Mouse (Mus musculus) splenic B cell, adult 2 months (primary cell): ENCODE measurements around the gene Tmem88.

ENCODE experiments used
- DNase-seq: peaks from one replicate; pipeline ENCODE4 v3.0.0-alpha.2; 2011; ENCODE audit warnings: low read depth, low spot score
- H3K27me3 ChIP-seq: 2 replicates; pipeline ENCODE4 v1.6.1; 2012; ENCODE audit warnings: mild to moderate bottlenecking, low read length, moderate library complexity, mixed read lengths; ENCODE audit not compliant: control insufficient read depth, poor library complexity, insufficient read depth, severe bottlenecking
- H3K36me3 ChIP-seq: 2 replicates; pipeline ENCODE4 v1.6.1; 2012; ENCODE audit warnings: mild to moderate bottlenecking, low read length, moderate library complexity, mixed read lengths; ENCODE audit not compliant: control insufficient read depth, poor library complexity, insufficient read depth, severe bottlenecking

Gene Tmem88

GRCm38 (mm10) chr11:69369215-69369989, 28.6 kb downstream of the Tmem88 start, which contains the start of gene Chd3:
TSS of gene Chd3 (minus strand) at chr11:69369406.
- no peaks in the 10 kb centered on the region for H3K27me3 ChIP-seq
- H3K36me3 ChIP-seq: 0 out of 2 replicates have a peak, but pooled peaks cover 2% of the 10 kb centered on the region
- peak; percentile 29 for DNase-seq

- peaks cover 3% of the 10 kb centered on the region; the same call in 1 of the 2 replicates for H3K36me3 ChIP-seq
- no peaks in the 10 kb centered on the region for H3K27me3 ChIP-seq
- DNase-seq: peak; percentile 55
These were observed 29.4 kb downstream of the Tmem88 start for GRCm38 (mm10) chr11:69368356-69369214.

GRCm38 (mm10) chr11:69367616-69368355, 30.2 kb downstream of the Tmem88 start:
- DNase-seq: peak; percentile 77
- no peaks in the 10 kb centered on the region for H3K27me3 ChIP-seq
- peaks cover 2% of the 10 kb centered on the region; the same call in 1 of the 2 replicates for H3K36me3 ChIP-seq

GRCm38 (mm10) chr11:69366855-69367615, 31.0 kb downstream of the Tmem88 start:
- Histone ChIP-seq H3K36me3 (peaks cover 5% of the 10 kb centered on the region; the same call in 1 of the 2 replicates), H3K27me3 (no peaks in the 10 kb centered on the region)
- peak; percentile 41 for DNase-seq

- DNase-seq: peak; percentile 92
- Histone ChIP-seq H3K27me3 (no peaks in the 10 kb centered on the region), H3K36me3 (peaks cover 9% of the 10 kb centered on the region)
These were observed 31.7 kb downstream of the Tmem88 start for GRCm38 (mm10) chr11:69366157-69366854.

GRCm38 (mm10) chr11:69365722-69366121, 32.3 kb downstream of the Tmem88 start:
- no peak for DNase-seq
- peaks cover 9% of the 10 kb centered on the region for H3K36me3 ChIP-seq
- H3K27me3 ChIP-seq: no peaks in the 10 kb centered on the region

GRCm38 (mm10) chr11:69364910-69365309, 33.1 kb downstream of the Tmem88 start:
- DNase-seq: no peak
- H3K36me3 ChIP-seq: peaks cover 10% of the 10 kb centered on the region
- H3K27me3 ChIP-seq: no peaks in the 10 kb centered on the region

GRCm38 (mm10) chr11:69364376-69364775, 33.7 kb downstream of the Tmem88 start:
- no peaks in the 10 kb centered on the region for H3K27me3 ChIP-seq
- H3K36me3 ChIP-seq: peaks cover 10% of the 10 kb centered on the region
- no peak for DNase-seq

- Histone ChIP-seq H3K27me3 (no peaks in the 10 kb centered on the region), H3K36me3 (peaks cover 12% of the 10 kb centered on the region)
- no peak for DNase-seq
These were observed 35.6 kb downstream of the Tmem88 start for GRCm38 (mm10) chr11:69362479-69362878.

- no peaks in the 10 kb centered on the region for H3K27me3 ChIP-seq
- DNase-seq: no peak
- peaks cover 12% of the 10 kb centered on the region for H3K36me3 ChIP-seq
These were observed 36.0 kb downstream of the Tmem88 start for GRCm38 (mm10) chr11:69362021-69362420.

GRCm38 (mm10) chr11:69357690-69358089, 40.3 kb downstream of the Tmem88 start:
- Histone ChIP-seq H3K27me3 (no peaks in the 10 kb centered on the region), H3K36me3 (peaks cover 13% of the 10 kb centered on the region)
- no peak for DNase-seq

- peaks cover 7% of the 10 kb centered on the region for H3K36me3 ChIP-seq
- H3K27me3 ChIP-seq: no peaks in the 10 kb centered on the region
- DNase-seq: no peak
These were observed 41.5 kb downstream of the Tmem88 start for GRCm38 (mm10) chr11:69356544-69356943.
